Mouse (Mus musculus) E14TG2a.4 (cell line): ENCODE measurements around the gene Dcps.

Experiments
- H3K27me3 ChIP-seq: 2 replicates; pipeline ENCODE4 v1.6.1; 2014; ENCODE audit warnings: low read length, control low read depth; ENCODE audit not compliant: insufficient read depth
- H3K36me3 ChIP-seq: 2 replicates; pipeline ENCODE4 v1.6.1; 2014; ENCODE audit warnings: low read length, control low read depth; ENCODE audit not compliant: insufficient read depth
- H3K4me1 ChIP-seq: replicated peaks from 2 replicates; pipeline ENCODE4 v1.6.1; 2014; ENCODE audit warnings: low read depth, low read length, control low read depth
- H3K4me3 ChIP-seq: replicated peaks from 2 replicates; pipeline ENCODE4 v1.5.1; 2014; ENCODE audit warnings: mild to moderate bottlenecking, low read length
- H3K9me3 ChIP-seq: 2 replicates; pipeline ENCODE4 v1.6.1; 2014; ENCODE audit warnings: low read length, control low read depth
- CTCF ChIP-seq: conservative IDR thresholded peaks from 2 replicates; pipeline ENCODE4 v1.5.1; 2014; ENCODE audit warnings: low read length
- NANOG ChIP-seq: IDR thresholded peaks from 2 replicates; pipeline ENCODE4 v1.6.1; 2014; ENCODE audit warnings: borderline replicate concordance, low read length, mixed read lengths
- POU5F1 ChIP-seq: IDR thresholded peaks from 2 replicates; pipeline ENCODE4 v1.6.1; 2014; ENCODE audit warnings: low read length, borderline replicate concordance

The Dcps gene

DNA sequence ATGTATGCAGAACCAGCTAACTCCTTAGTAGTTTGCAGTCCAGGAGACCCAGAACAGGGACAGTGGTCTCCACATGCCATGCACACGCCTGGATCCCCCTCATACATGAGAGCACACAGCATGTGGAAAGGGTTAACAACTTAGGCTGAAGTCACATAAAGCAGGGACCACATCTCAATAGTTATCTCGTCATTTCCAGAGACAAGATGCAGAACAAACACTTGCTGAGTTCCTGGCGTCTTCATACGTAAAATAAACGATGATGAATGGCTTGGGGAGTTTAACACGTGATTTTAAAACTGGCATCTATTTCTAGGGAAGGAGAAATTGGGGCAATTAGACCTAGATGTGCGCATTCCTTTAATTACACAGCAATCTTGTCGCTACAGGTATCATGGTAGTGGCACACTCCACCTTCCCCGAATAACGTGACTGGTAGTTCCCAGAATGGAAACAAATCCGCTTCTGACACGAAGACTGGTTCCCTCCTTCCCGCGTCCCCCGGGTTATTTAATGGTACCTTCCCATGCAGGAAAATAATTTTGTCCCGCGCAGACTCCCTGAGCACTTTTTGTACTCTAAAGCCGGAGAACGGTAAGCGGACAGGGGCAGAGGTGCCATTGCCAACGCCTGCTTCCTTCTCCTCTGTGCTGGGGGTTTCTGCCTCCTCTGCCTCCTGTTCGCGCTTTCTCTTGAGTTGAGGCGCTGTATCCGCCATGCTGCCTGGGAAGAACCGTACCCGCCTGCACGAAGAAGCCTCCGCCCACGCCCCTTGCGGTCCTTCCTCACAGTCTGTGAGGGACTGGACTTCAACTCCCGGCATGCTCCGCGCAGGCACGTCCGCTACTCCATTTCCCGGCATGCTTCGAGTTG is at the start of gene Dcps:
Gene Dcps, minus strand, starts transcription at position 811 of the 873 bp plus-strand sequence.
- Histone ChIP-seq H3K27me3 (no peaks in the 10 kb centered on the region), H3K36me3 (peaks cover 10% of the 10 kb centered on the region), H3K9me3 (no peaks in the 10 kb centered on the region), H3K4me3 (peak within 1 kb of the TSS; percentile 89), H3K4me1 (peaks cover 37% of the 10 kb centered on the region)
- TF ChIP-seq NANOG (no peak), CTCF (no peak), POU5F1 (no peak)

DNA sequence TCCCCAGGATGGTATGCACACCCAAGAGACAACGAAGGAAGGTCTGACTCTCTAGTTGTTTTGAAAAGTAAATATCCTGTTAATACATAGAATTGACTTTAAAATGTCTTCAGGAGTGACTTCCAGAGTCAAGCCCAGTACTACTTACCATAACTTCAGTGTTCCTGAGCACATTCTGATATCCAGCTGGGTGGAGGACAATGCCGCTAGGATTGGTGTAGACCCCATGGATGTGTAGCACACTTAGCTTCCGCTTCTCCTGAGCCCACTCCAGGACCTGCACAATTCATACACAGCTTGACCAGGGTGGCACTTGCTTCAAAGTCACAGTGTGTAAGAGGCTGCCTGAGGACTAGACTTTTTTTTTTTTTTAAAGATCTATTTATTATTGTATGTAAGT is 47.6 kb upstream of the Dcps start:
- H3K36me3 ChIP-seq, result peaks cover 56% of the 10 kb centered on the region
- no peaks in the 10 kb centered on the region for H3K9me3 ChIP-seq
- peaks cover 14% of the 10 kb centered on the region for H3K4me1 ChIP-seq
- TF ChIP-seq NANOG, result no peak
- no peak for TF ChIP-seq CTCF
- no peak for TF ChIP-seq POU5F1
- no peak overlapping the region for H3K4me3 ChIP-seq
- H3K27me3 ChIP-seq, result no peaks in the 10 kb centered on the region

DNA sequence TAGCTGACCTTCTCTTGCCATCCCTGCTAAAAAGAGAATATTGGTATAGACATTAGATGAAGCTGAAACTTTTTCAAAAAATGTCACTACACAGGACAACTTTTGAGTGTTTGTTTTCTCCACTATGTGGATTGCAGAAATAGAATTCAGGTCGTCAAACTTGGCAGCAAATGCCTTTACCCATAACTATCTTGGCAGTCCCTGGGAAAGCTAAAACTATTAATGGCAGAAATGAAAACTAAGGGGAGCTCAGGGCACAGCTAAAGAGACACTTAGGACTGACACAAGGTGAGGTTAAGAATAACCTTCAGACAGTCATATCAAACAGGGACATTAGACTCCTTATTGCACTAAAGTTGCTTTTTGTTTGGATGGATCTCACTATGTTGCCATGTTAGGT is 42.1 kb upstream of the Dcps start:
- H3K4me3 ChIP-seq, result no peak overlapping the region
- no peak for TF ChIP-seq POU5F1
- TF ChIP-seq NANOG, result no peak
- TF ChIP-seq CTCF, result no peak
- peaks cover 5% of the 10 kb centered on the region; the same call in 1 of the 2 replicates for H3K4me1 ChIP-seq
- H3K36me3 ChIP-seq, result peaks cover 82% of the 10 kb centered on the region
- no peaks in the 10 kb centered on the region for H3K27me3 ChIP-seq
- H3K9me3 ChIP-seq, result no peaks in the 10 kb centered on the region

GRCm38 (mm10) chr9:35211573-35212511 is 36.0 kb upstream of the Dcps start:
- Histone ChIP-seq H3K36me3 (peaks cover 80% of the 10 kb centered on the region), H3K27me3 (no peaks in the 10 kb centered on the region), H3K4me1 (peaks cover 25% of the 10 kb centered on the region), H3K9me3 (no peaks in the 10 kb centered on the region), H3K4me3 (peak overlapping the region; percentile 99)
- TF ChIP-seq NANOG (no peak), CTCF (no peak), POU5F1 (no peak)

DNA sequence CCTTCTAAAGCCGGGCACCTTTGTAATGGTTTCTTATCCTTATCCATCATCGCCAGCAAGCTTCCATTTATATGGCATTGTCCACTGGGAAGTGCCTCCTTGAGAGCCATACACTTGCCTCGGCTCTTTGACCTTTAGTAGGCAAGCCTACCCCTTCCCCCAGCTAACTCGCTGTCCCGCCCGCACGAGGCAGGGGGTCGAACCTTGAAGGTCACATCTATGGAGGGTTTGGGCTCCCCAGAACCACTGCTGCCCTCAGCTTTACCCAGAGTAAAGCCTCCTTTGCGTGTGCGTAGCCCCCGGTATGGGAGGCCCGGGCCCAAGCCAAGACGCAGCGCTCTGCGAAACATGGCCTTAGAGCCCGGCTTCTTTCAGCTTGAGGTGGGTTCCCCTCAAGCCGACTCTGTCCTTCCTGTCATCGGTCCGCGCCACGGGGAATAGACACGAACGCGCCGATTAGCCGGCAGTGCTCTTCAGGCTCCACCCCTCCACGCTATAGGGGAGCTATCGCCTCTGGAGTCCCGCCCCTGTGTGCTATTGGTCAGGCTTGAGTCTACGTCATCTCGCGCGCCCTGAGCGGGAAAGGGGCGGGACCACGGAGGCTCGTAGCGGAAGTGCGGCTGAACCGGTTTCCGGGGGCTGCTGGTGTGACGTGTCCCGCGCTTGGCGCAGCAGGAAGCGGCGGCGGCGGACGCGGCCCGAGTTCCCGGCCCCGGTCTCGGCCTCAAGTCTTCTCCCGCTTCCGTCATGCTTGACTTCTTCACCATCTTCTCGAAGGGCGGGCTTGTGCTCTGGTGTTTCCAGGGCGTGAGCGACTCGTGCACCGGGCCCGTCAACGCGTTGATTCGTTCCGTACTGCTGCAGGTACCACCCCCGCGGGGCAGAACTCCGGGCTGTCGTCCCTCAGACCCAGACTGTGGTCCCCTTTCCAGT is 34.9 kb upstream of the Dcps start, which contains the start of gene Foxred1:
Gene Foxred1, minus strand, starts transcription at position 514 of the 933 bp plus-strand sequence.
- H3K4me3 ChIP-seq, result peak within 1 kb of the TSS; percentile 99
- peaks cover 25% of the 10 kb centered on the region for H3K4me1 ChIP-seq
- H3K9me3 ChIP-seq, result no peaks in the 10 kb centered on the region
- H3K27me3 ChIP-seq, result no peaks in the 10 kb centered on the region
- TF ChIP-seq POU5F1 (no peak), CTCF (no peak), NANOG (no peak)
- peaks cover 81% of the 10 kb centered on the region for H3K36me3 ChIP-seq

DNA sequence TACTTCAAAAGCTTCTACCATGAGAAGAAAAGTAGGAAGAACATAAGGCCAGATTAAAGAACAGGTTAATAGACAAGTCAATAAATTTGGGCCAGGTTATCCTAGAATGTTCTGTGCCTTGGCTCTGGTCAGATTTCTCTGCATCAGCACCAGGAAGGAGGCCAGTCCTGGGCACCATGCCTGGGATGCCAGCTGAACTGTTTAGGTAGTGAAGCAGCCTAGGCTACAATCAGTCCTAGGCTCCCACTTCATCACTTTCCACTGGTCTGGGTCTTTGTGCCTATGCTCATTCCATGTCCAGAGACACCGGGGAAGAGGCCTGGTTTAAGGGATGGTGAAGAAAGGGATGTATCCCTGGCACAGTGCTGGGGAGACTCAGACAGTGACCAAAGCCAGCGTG is 28.6 kb upstream of the Dcps start:
- Histone ChIP-seq H3K9me3 (no peaks in the 10 kb centered on the region), H3K36me3 (peaks cover 60% of the 10 kb centered on the region), H3K27me3 (peaks cover 16% of the 10 kb centered on the region), H3K4me1 (peaks cover 12% of the 10 kb centered on the region), H3K4me3 (no peak overlapping the region)
- TF ChIP-seq CTCF (no peak), NANOG (no peak), POU5F1 (no peak)

GRCm38 (mm10) chr9:35203536-35203935 is 27.7 kb upstream of the Dcps start:
- Histone ChIP-seq H3K4me3 (no peak overlapping the region), H3K36me3 (peaks cover 51% of the 10 kb centered on the region), H3K9me3 (no peaks in the 10 kb centered on the region), H3K27me3 (peaks cover 23% of the 10 kb centered on the region), H3K4me1 (peaks cover 15% of the 10 kb centered on the region)
- TF ChIP-seq NANOG, result no peak
- no peak for TF ChIP-seq CTCF
- no peak for TF ChIP-seq POU5F1
